Mouse (Mus musculus) left cerebral cortex, postnatal 25 days (tissue): ENCODE measurements around the gene Gpr65. TPM values are rescaled to one million over a fixed set of nuclear protein-coding genes. Genes with fewer than 3 reads are reported as not detected.
"Not testable (repeated sequence)": the region's sequence is repeated elsewhere in the genome, so short reads cannot be mapped to it uniquely, and the experiment has no call there.

ENCODE experiments used
- DNase-seq, 2 experiments: peaks; one replicate each; pipeline ENCODE4 v3.0.0; 2022; ENCODE audit warnings: low spot score in 2 of 2, mixed read lengths in 1 of 2
- intact Hi-C: fragments of 180-260 bp; cut with DNase I; formaldehyde crosslinking; loops from one replicate; pipeline ENCODE4 v1.15.1; 2025
- total RNA-seq, 2 experiments: library from RNA; stranded (reverse); gene quantifications; 2 replicates each; pipeline ENCODE4 v1.2.3; 2021

Gene Gpr65
- not detected for total RNA-seq

GRCm38 (mm10) chr12:98268441-98269369 is at the start of gene Gpr65:
Gene Gpr65 (plus strand): TSS chr12:98268635.
- intact Hi-C loops, result no loop called here
- DNase-seq, result no peak

DNA sequence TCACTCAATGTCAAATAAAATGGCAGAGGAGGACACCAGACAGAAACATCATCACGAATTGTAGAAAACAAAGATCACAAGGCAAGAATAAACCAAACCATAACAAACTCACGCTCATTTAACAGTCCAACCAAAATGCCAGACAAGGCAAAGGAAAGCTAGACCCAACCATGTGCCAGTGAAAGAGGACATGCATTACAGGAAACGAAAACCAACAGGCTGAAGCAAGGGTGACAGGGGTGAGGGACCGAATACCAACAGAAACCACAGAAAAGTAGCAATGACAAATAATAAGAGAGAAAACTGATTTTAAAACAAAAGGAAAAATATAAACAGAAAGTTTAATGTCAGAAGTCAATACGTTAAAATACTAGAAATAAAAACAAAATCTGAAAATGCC is 45.1 kb upstream of the Gpr65 start:
- intact Hi-C loops, result no loop called here
- no peak for DNase-seq

- no peak for DNase-seq
- intact Hi-C loops, result no loop called here
These were observed 41.4 kb upstream of the Gpr65 start for GRCm38 (mm10) chr12:98227037-98227436.

- intact Hi-C loops, result not testable (repeated sequence)
These were observed 30.0 kb upstream of the Gpr65 start for GRCm38 (mm10) chr12:98238478-98238877.

DNA sequence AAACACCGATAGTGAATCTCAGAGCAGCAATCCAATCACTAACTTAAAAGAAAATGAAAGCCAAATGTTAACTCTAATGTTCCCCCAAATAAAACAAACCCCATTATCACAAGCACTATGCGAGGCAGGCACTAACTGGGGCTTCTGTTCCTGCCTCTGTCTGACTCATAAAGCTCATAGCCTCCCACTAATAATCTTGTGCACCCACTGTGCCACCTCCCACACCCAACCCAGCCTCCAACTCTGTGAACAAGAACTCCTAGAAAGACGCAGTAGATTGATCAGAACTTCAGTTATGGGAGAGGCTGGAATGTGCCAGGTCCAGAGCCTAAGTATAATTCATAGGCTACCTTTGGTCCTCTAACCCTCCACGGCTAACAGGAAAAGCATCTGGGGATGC is 24.3 kb upstream of the Gpr65 start:
- no peak for DNase-seq

More at GRCm38 (mm10) chr12:98238478-98238877, 30.0 kb upstream of the Gpr65 start:
- not testable (repeated sequence) for DNase-seq

DNA sequence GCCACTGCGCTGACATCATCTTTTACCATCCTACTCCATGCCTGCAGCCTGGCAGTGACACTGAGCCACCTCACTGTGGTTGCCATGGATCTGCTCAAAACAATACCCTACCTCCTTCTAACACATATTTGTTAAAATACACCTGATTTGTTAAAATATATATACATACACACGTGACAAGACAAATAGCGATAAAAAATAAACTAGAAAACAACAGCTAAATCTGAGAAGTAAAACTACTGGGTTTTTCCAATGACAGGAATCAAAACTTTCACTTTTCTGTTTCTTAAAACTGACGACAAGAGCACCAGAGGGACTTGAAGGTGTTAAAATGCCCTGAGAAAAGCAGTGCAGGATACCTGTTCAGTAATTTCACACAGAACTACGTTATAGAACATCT is 23.6 kb upstream of the Gpr65 start:
- DNase-seq, result no peak
- intact Hi-C loops, result no loop called here

More for the DNA sequence above, 24.3 kb upstream of the Gpr65 start:
- intact Hi-C loops, result no loop called here

DNA sequence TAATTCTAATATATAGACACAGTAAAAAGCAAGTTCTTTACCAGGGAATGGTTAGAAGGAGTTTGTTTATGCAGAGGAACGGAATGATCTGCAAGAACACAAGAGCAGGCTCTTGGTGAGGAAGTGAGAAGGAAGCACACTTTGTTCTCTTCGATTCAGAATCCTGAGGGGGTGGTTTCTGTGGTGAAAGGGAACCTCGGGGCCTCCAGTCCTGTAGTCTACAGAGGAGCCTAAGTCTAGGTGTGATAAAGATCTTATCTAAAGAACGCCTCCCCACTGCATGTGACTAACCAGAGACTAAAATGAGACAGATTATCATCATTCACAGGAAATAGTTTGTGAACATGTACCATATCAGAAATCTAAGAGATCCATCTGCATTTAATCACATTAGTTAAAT is 21.6 kb upstream of the Gpr65 start:
- intact Hi-C loops, result no loop called here

GRCm38 (mm10) chr12:98249671-98250070 is 18.8 kb upstream of the Gpr65 start:
- DNase-seq, result no peak
- intact Hi-C loops, result no loop called here

More for the DNA sequence above, 21.6 kb upstream of the Gpr65 start:
- no peak for DNase-seq

- intact Hi-C loops, result no loop called here
- no peak for DNase-seq
These were observed 18.1 kb upstream of the Gpr65 start for GRCm38 (mm10) chr12:98250327-98250726.

- DNase-seq, result no peak
- intact Hi-C loops, result no loop called here
These were observed 16.0 kb upstream of the Gpr65 start for GRCm38 (mm10) chr12:98252417-98252816.

DNA sequence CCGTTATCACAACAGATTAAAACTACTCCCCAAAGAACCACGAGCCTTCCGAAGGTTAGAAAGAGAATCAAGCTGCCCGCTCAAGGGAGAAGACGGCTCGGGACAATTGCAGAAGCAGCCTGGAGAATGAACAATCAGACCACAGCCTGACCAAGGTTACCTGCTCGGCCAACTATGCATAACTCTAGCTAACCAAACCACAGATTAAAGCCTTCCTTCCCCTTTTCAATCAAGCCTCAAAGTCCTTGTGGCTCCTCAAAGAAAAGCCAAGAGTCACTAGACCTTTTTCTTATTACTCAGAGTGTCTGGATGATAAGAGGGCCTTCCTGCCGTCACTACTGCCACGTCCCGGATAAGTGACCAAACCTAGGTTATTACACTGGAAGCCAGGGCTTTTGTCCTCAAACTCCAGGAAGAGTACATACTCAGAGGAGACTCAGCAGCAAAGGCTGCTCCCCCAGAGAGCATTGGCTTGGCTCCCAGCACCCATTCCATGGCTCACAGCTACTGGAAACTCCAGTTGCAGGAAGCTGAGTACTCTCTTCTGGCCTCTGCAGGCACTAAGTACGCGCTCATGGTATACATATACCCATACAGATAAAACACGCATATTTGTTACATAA is 13.0 kb upstream of the Gpr65 start:
- DNase-seq, result no peak
- intact Hi-C loops, result no loop called here

- no peak for DNase-seq
- intact Hi-C loops, result no loop called here
These were observed 10.0 kb upstream of the Gpr65 start for GRCm38 (mm10) chr12:98258371-98258844.

- peak; percentile 89 for DNase-seq
These were observed 9.5 kb upstream of the Gpr65 start, which contains the start of gene Galc for GRCm38 (mm10) chr12:98258845-98259517. Gene Galc (minus strand): TSS chr12:98259459.

GRCm38 (mm10) chr12:98259518-98259852 is 8.9 kb upstream of the Gpr65 start:
- intact Hi-C loops, result no loop called here

More at GRCm38 (mm10) chr12:98258845-98259517, 9.5 kb upstream of the Gpr65 start, which contains the start of gene Galc:
- intact Hi-C loops, result no loop called here

DNA sequence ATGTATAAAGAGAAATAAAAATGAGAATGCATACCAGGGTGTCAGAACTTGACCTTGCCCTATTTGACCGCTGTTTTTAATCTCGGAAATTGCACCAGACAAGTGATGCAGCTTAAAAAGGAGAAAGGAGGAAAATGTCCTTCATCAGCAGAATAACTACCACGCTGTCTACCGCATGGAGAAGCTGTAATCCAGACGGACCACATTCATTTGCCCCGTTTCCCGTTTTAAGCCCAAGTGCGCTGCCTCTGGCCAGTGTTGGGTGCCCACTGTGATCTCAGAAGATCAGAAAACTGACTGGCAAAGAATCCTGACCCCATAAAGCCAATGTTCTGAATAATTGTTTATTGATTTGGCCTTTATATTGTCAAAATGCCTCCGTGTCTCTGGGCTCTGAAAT is 2.7 kb upstream of the Gpr65 start:
- intact Hi-C loops, result no loop called here
- DNase-seq, result no peak

More at GRCm38 (mm10) chr12:98259518-98259852, 8.9 kb upstream of the Gpr65 start:
- DNase-seq, result no peak

DNA sequence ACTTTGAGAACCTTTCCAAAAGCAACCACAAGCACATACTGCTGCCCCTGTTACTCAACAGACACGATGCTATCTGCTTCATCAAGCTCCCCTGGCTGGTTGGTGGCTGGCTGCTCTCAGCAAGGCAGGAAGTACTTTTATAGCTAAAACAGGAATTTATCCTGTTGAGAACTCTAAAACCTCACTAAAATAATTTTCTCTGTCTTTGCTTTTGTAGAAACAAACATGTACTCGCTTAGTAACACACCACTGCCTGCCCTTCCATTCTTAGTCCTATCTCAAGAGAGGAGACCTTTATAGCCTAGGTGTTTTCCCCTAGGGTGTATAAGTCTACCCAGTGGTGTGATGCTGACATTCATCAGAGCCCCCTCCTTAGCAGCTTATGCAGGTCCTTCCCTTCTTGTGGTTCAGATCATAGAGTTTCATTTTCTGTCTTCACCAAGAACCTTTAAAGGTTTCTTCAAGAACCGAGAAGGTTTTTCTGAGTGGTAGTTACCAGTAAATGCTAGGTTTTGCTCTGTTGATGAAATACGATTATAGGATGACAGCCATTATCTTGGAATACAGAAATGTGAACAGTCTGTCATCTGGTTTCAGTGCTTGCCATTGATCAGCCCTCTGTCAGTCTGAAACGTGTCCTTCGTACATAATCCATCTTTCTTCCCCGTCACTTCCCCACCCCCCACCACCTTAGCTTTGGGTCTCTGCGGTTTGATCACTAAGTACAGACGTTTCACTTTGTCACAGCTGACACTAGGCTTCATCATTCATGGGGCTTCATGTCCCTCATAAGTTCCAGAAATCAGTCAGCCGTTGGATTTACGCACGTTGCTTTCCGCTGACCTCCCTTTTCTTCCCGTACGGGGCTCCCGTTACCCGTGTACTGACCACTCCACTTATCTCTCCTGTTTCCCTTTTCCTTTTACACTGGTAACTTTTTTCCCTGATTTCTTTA is 1.6 kb downstream of the Gpr65 start:
- DNase-seq, result no peak
- intact Hi-C loops, result no loop called here

- no peak for DNase-seq
- intact Hi-C loops, result no loop called here
These were observed 2.6 kb downstream of the Gpr65 start for GRCm38 (mm10) chr12:98270810-98271566.

GRCm38 (mm10) chr12:98272433-98272832 is 4.0 kb downstream of the Gpr65 start:
- intact Hi-C loops, result no loop called here

More at GRCm38 (mm10) chr12:98272433-98272832, 4.0 kb downstream of the Gpr65 start:
- DNase-seq, result no peak
